In genomic region chr11:116944346-116944745, GRCm38 (mm10) we compare ENCODE assay signal across 23 mouse cellular contexts. TPM values are rescaled to one million over a fixed set of nuclear protein-coding genes. Genes with fewer than 3 reads are reported as not detected.
DNase-seq lines count a peak whose midpoint lies in the region; ATAC-seq lines count a peak whose summit lies in the region.
"Had no signal": no experiment of that assay in that cellular context is flagged by ENCODE, and none has a peak within 500 bp of the region (broad histone marks: within the 10 kb centered on the region; RNA-seq: fewer than 3 reads in every experiment).

No protein-coding gene starts in this region.

- 0 out of 2 replicates have a peak overlapping the region, but pooled peaks have one; percentile 0 for H3K9ac ChIP-seq in embryonic facial prominence, embryonic 13.5 days
- no peak overlapping the region for H3K9ac ChIP-seq in heart, embryonic 15.5 days
- no peak overlapping the region for H3K9ac ChIP-seq in neural tube, embryonic 11.5 days (ENCODE audit: low read length)
- no peak overlapping the region for H3K9ac ChIP-seq in kidney, embryonic 16.5 days (replicated peaks; ENCODE audit: low read length)
- H3K9ac ChIP-seq: liver, embryonic 14.5 days had no signal

- no peak overlapping the region for H3K27ac ChIP-seq in embryonic facial prominence, embryonic 13.5 days
- no peak overlapping the region for H3K27ac ChIP-seq in embryonic facial prominence, embryonic 10.5 days (replicated peaks)
- H3K27ac ChIP-seq in heart, embryonic 15.5 days: 0 out of 2 replicates have a peak overlapping the region, but pooled peaks have one; percentile 18
- H3K27ac ChIP-seq in neural tube, embryonic 11.5 days (ENCODE audit: low read depth, low read length): 0 out of 2 replicates have a peak overlapping the region, but pooled peaks have one; percentile 1
- H3K27ac ChIP-seq in kidney, embryonic 16.5 days (ENCODE audit: low read length): no peak overlapping the region
- H3K27ac ChIP-seq: heart, adult 2 months; hindbrain, postnatal 0 days; liver, embryonic 14.5 days; stomach, postnatal 0 days had no signal

- 54% methylated on average over 4 of the region's 4 CpGs for WGBS in embryonic facial prominence, embryonic 13.5 days
- WGBS in embryonic facial prominence, embryonic 10.5 days: 57% methylated on average over 4 of the region's 4 CpGs
- 30% methylated on average over 4 of the region's 4 CpGs for WGBS in heart, embryonic 15.5 days
- WGBS in neural tube, embryonic 11.5 days: 57% methylated on average over 4 of the region's 4 CpGs
- WGBS in kidney, embryonic 16.5 days: 47% methylated on average over 4 of the region's 4 CpGs

- no peaks in the 10 kb centered on the region for H3K36me3 ChIP-seq in embryonic facial prominence, embryonic 13.5 days
- peaks cover 36% of the 10 kb centered on the region for H3K36me3 ChIP-seq in embryonic facial prominence, embryonic 10.5 days (replicated peaks)
- no peaks in the 10 kb centered on the region for H3K36me3 ChIP-seq in heart, embryonic 15.5 days
- no peaks in the 10 kb centered on the region for H3K36me3 ChIP-seq in neural tube, embryonic 11.5 days (ENCODE audit: control insufficient read depth, insufficient read depth, low read length)
- no peaks in the 10 kb centered on the region for H3K36me3 ChIP-seq in kidney, embryonic 16.5 days (ENCODE audit: insufficient read depth, low read length)
- H3K36me3 ChIP-seq: G1E had no signal

- H3K27me3 ChIP-seq in embryonic facial prominence, embryonic 13.5 days: no peaks in the 10 kb centered on the region
- H3K27me3 ChIP-seq in embryonic facial prominence, embryonic 10.5 days (replicated peaks; ENCODE audit: low read depth, poor library complexity, severe bottlenecking): peaks cover 7% of the 10 kb centered on the region
- no peaks in the 10 kb centered on the region for H3K27me3 ChIP-seq in heart, embryonic 15.5 days
- H3K27me3 ChIP-seq in neural tube, embryonic 11.5 days (ENCODE audit: control insufficient read depth, insufficient read depth, low read length): no peaks in the 10 kb centered on the region
- no peaks in the 10 kb centered on the region for H3K27me3 ChIP-seq in kidney, embryonic 16.5 days (ENCODE audit: insufficient read depth, low read length)

- no peak overlapping the region for H3K4me2 ChIP-seq in embryonic facial prominence, embryonic 13.5 days
- no peak overlapping the region for H3K4me2 ChIP-seq in heart, embryonic 15.5 days
- no peak overlapping the region for H3K4me2 ChIP-seq in neural tube, embryonic 11.5 days (ENCODE audit: low read depth)
- no peak overlapping the region for H3K4me2 ChIP-seq in kidney, embryonic 16.5 days (replicated peaks; ENCODE audit: low read depth, low read length)
- H3K4me2 ChIP-seq: midbrain, embryonic 11.5 days had no signal

- H3K9me3 ChIP-seq in embryonic facial prominence, embryonic 13.5 days: no peaks in the 10 kb centered on the region
- no peaks in the 10 kb centered on the region for H3K9me3 ChIP-seq in embryonic facial prominence, embryonic 10.5 days
- no peaks in the 10 kb centered on the region for H3K9me3 ChIP-seq in heart, embryonic 15.5 days (replicated peaks)
- no peaks in the 10 kb centered on the region for H3K9me3 ChIP-seq in neural tube, embryonic 11.5 days (ENCODE audit: control insufficient read depth, low read length)
- H3K9me3 ChIP-seq in kidney, embryonic 16.5 days (ENCODE audit: low read length): no peaks in the 10 kb centered on the region
- H3K9me3 ChIP-seq: G1E had no signal

- no peak for DNase-seq in embryonic facial prominence, embryonic 10.5 days (ENCODE audit: low spot score)
- no peak for DNase-seq in heart, postnatal 25 days (ENCODE audit: low spot score)
- DNase-seq in neural tube, embryonic 11.5 days (ENCODE audit: low spot score): no peak
- DNase-seq in neural tube, embryonic 10.5 days (ENCODE audit: extremely low spot score, low spot score): no peak
- DNase-seq in ovary, postnatal 10 days (ENCODE audit: low spot score): no peak
- DNase-seq: adrenal gland, adult 2 months; cerebellum, adult 8-10 months; gastrocnemius, postnatal 14 days; heart, adult 2 months; kidney, adult 18-20 months; kidney, postnatal 10 days; right cerebral cortex, postnatal 4 days; thymus, postnatal 14 days had no signal

- no peak for ATAC-seq in embryonic facial prominence, embryonic 13.5 days (ENCODE audit: insufficient number of reproducible peaks, insufficient read depth, low FRiP score, low TSS enrichment, low read depth)
- no peak for ATAC-seq in heart, embryonic 15.5 days (replicated peaks; ENCODE audit: insufficient number of reproducible peaks, insufficient read depth, low FRiP score, low read depth)
- ATAC-seq in neural tube, embryonic 11.5 days (ENCODE audit: insufficient read depth, low FRiP score, low TSS enrichment): no peak
- no peak for ATAC-seq in kidney, embryonic 16.5 days (ENCODE audit: low FRiP score, low TSS enrichment)
- ATAC-seq: hindbrain, postnatal 0 days; lung, postnatal 0 days had no signal

- intact Hi-C loops in heart, postnatal 25 days (cut with DNase I): no loop called here

- H3K4me3 ChIP-seq in embryonic facial prominence, embryonic 13.5 days: no peak overlapping the region
- H3K4me3 ChIP-seq in embryonic facial prominence, embryonic 10.5 days: no peak overlapping the region
- H3K4me3 ChIP-seq in heart, embryonic 15.5 days: no peak overlapping the region
- H3K4me3 ChIP-seq in neural tube, embryonic 11.5 days (ENCODE audit: low read depth, low read length): no peak overlapping the region
- H3K4me3 ChIP-seq in kidney, embryonic 16.5 days (ENCODE audit: low read length): no peak overlapping the region
- H3K4me3 ChIP-seq: heart, adult 2 months; myocyte had no signal

- peaks cover 12% of the 10 kb centered on the region for H3K4me1 ChIP-seq in embryonic facial prominence, embryonic 13.5 days
- H3K4me1 ChIP-seq in embryonic facial prominence, embryonic 10.5 days: peaks cover 20% of the 10 kb centered on the region
- H3K4me1 ChIP-seq in heart, embryonic 15.5 days (replicated peaks): peaks cover 12% of the 10 kb centered on the region
- peaks cover 2% of the 10 kb centered on the region; the same call in 1 of the 2 replicates for H3K4me1 ChIP-seq in neural tube, embryonic 11.5 days (ENCODE audit: control insufficient read depth, insufficient read depth, low read length)
- 0 out of 2 replicates have a peak, but pooled peaks cover 2% of the 10 kb centered on the region for H3K4me1 ChIP-seq in kidney, embryonic 16.5 days (ENCODE audit: insufficient read depth, low read length)

RNA-seq across cellular contexts. Expression of gene Mgat5b, which starts 25.7 kb away (rescaled TPM):
- polyA plus RNA-seq in embryonic facial prominence, embryonic 13.5 days (2015; fragmentation: Nextera tagmentation; extraction: Ambion mirVana): 1.7 and 3.3 TPM in 2 replicates
- polyA plus RNA-seq in embryonic facial prominence, embryonic 10.5 days (2016; fragmentation: Nextera tagmentation; extraction: Ambion mirVana): 2.3 and 3.3 TPM in 2 replicates
- 0.64 and 0.85 TPM in 2 replicates for polyA plus RNA-seq in heart, embryonic 15.5 days (2015; fragmentation: Nextera tagmentation; extraction: Ambion mirVana)
- total RNA-seq in heart, postnatal 25 days (2021): under 1 TPM; 0.21 to 0.34 TPM
- 7.5 and 8.4 TPM in 2 replicates for polyA plus RNA-seq in neural tube, embryonic 11.5 days (2014; fragmentation: Nextera tagmentation; extraction: Ambion mirVana)
- polyA plus RNA-seq in kidney, embryonic 16.5 days (2015; fragmentation: Nextera tagmentation; extraction: Ambion mirVana): 0.21 and 0.24 TPM in 2 replicates
- polyA plus RNA-seq: G1E; liver, embryonic 14.5 days; lung, postnatal 0 days; myocyte had no signal

Comparison
In these comparisons a context has a peak if more than half of its experiments do, and no peak if none do; other contexts are left out.
1. H3K27ac ChIP-seq: peak in heart, embryonic 15.5 days (single experiment) and neural tube, embryonic 11.5 days (single experiment); none in embryonic facial prominence, embryonic 13.5 days (single experiment), embryonic facial prominence, embryonic 10.5 days (single experiment) and kidney, embryonic 16.5 days (single experiment).